Mouse (Mus musculus) G1E (cell line): ENCODE data around the gene Ap5b1.

ENCODE experiments used
- CTCF ChIP-seq: IDR thresholded peaks from 2 replicates; pipeline ENCODE4 v1.5.1; 2012; ENCODE audit warnings: low read depth, low read length, inconsistent platforms, mixed read lengths
- GATA1 ChIP-seq: IDR thresholded peaks from 2 replicates; pipeline ENCODE4 v1.6.1; 2012; ENCODE audit warnings: borderline replicate concordance, low read length, inconsistent platforms, mixed read lengths
- GATA2 ChIP-seq: IDR thresholded peaks from 2 replicates; pipeline ENCODE4 v1.6.1; 2012; ENCODE audit warnings: low read depth, low read length, inconsistent platforms, borderline replicate concordance
- POLR2AphosphoS5 ChIP-seq: IDR thresholded peaks from 2 replicates; pipeline ENCODE4 v1.6.1; 2012; ENCODE audit warnings: low read depth, low read length, inconsistent platforms; ENCODE audit not compliant: insufficient replicate concordance
- TAL1 ChIP-seq: conservative IDR thresholded peaks from 2 replicates; pipeline ENCODE4 v1.6.1; 2012; ENCODE audit warnings: low read depth, low read length, inconsistent platforms, mixed read lengths

- TF ChIP-seq CTCF = no peak
- no peak for TF ChIP-seq GATA1
- no peak for TF ChIP-seq TAL1
- no peak for TF ChIP-seq POLR2AphosphoS5
- no peak for TF ChIP-seq GATA2
Observed at GRCm38 (mm10) chr19:5559229-5559628, 8.6 kb upstream of the Ap5b1 start.
